Mouse (Mus musculus) lung, embryonic 16.5 days (tissue): Measurements from ENCODE around the gene Mettl24. TPM values are rescaled to one million over a fixed set of nuclear protein-coding genes. Genes with fewer than 3 reads are reported as not detected.

Source experiments
- polyA plus RNA-seq: library from polyadenylated mRNA; unstranded; fragments of >200 nt; fragmentation: Nextera tagmentation; extraction: Ambion mirVana; gene quantifications from 2 replicates; pipeline ENCODE4 v1.2.1, GENCODE M21; 2015

Mettl24 gene
- polyA plus RNA-seq, 1 experiment from 2014 or later = 3.7 TPM

Other genes with a start within 250 kb of the Mettl24 start
- not detected in 2 replicates for gene Slc22a16, start 112.9 kb upstream of the Mettl24 start, polyA plus RNA-seq
- gene Ddo, start 53.3 kb upstream of the Mettl24 start, polyA plus RNA-seq = 3.2 and 4.6 TPM in 2 replicates
- 32.8 and 33.6 TPM in 2 replicates for gene Cdc40, start 200.0 kb downstream of the Mettl24 start, polyA plus RNA-seq
- gene Wasf1, start 200.2 kb downstream of the Mettl24 start, polyA plus RNA-seq = 8.0 and 9.8 TPM in 2 replicates